Mouse (Mus musculus): ENCODE measurements around the gene Atp5j.

Gene Atp5j

DNA sequence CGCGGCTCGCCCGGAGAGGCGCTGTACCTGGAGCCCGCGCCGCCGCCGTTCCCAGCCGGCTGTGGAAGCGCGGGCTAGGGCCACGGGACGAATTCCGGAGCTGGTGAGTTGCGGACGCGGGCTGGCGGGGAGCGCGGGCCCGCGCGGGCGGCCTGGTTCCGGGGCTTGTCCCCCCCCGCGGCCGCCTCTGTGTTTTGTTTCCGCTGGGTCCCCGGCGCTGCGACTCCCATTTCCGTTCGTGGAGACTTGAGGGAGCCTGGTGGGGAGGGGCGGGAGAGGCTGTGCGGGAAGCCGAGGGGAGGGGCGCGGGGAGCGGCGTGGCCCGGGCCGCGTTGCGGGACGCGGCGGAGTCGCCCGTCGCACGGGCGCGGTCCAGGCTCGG is at the start of gene Atp5j:
TSS of gene Atp5j (minus strand) at position 185 of the 382 bp plus-strand sequence.
- DNase-seq (ENCODE audit: low spot score) = peak; percentile 89

- DNase-seq (ENCODE audit: low spot score) = no peak
These were observed 49.1 kb upstream of the Atp5j start for GRCm38 (mm10) chr16:84884572-84884971.

DNA sequence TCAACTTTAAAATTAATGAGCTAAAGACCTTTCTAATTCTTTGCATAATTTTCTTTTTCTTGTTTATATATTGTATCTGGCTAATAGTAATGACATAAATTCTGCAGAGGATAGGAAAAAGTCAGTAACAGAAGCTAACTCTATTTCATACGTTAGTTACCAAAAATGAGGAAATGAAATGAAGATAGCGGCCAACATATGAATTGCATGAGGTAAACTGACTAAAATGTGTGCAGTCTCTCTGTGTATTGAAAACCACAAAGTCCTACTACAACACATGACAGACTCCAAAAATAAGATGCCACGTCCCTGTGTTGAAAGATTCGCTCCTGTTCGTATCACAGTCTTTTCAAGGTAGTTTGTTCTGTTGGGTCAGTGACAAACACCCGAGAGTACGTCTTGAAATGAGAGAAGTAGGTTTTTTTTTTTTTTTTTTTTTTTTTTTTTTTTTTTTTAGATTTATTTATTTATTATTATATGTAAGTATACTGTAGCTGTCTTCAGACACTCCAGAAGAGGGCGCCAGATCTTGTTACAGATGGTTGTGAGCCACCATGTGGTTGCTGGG is 46.4 kb upstream of the Atp5j start:
- no peak for DNase-seq (ENCODE audit: low spot score)

GRCm38 (mm10) chr16:84881168-84881567 is 45.7 kb upstream of the Atp5j start:
- DNase-seq (ENCODE audit: low spot score) = no peak

DNA sequence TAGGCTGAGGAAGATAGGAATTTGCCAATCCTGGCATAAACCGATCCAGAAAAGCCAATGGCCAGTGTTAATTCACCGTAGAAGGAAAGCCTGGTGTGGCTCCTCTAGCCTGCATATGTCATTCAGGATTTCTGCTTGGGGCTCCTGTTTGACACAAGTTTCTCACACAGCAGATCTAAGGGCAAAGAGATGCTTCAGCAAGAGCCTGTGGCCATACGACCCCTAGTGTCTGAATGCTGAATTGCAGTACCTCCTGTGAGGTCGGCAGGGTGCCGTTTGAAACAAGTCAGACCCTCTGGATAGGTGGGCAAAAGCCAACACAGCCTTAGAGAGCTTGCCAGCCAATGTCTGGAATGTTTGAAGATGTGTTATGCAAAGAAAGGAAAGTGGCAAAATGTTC is 43.7 kb upstream of the Atp5j start:
- peak; percentile 79 for DNase-seq (ENCODE audit: low spot score)

DNA sequence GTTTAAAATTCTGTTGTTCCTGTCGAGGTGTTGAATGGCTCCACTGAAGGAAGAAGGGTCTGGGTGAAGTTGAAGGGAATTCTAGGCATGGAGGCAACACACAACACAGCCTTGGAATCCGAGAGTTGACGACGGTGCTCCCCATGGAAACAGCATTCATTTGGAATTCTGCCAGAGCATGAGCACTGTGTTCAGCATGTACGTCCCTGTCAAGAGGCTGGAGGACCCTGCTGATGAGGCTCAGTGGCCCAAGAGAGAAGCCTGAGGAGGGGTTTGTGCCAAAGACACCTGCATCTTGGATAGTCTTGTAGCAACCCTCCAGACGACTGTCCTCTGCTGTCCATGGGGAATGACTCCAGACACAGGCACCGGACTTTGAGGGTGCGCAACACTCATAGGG is 40.7 kb upstream of the Atp5j start:
- no peak for DNase-seq (ENCODE audit: low spot score)

GRCm38 (mm10) chr16:84875718-84876035 is 40.3 kb upstream of the Atp5j start:
- DNase-seq (ENCODE audit: low spot score) = no peak

DNA sequence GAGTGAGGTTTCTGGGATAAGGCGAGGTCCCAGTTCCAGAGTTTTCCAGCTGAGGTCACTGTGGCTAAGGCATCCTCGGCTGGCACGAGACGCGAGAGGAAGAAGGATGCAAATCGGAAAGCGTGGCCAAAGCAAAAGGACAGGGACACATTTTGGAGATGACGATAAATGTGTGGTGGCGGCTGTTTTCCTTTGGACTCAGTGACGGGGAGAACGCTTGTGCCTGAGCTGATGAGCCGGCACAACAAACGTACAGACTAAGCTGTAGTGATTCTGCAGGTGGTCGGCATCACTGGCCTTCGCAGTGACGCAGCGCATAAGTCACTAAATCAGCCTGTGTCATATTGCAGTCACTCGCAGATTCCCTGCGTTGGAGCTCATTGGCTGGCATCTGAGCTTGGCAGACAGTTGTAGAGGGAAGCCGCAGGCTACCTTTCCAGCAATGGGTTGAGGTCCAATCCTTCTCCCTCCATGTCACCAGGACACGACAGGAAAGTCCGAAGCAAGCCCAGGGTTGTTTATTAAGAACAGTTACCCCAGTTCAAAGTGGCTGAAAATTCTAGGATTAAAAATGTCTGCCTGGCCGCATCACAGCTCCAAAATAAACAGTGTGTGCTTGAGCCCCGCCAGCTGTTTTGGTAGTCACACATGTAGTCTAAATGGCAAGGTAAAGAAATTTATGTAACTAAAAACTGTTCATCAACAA is 39.7 kb upstream of the Atp5j start:
- no peak for DNase-seq (ENCODE audit: low spot score)

DNA sequence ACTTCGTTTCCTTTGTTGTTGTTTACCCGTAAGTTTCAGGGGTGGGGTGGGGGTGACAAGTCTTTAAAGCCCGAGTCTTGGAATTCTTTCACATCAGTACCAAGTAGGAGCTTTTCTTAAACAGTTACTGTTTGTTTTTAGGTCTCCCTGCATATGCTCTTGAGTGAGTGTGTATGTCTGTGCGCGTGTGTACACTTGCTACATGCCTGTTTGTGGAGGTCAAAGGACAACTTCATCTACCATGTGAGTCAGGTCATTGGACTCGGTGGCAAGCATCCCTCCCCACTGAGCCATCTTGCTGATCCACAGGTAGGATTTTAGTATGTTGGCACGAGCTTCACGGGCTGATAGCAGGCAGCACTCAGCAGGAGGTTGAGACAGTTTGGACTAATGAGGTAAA is 38.4 kb upstream of the Atp5j start:
- DNase-seq (ENCODE audit: low spot score) = no peak

DNA sequence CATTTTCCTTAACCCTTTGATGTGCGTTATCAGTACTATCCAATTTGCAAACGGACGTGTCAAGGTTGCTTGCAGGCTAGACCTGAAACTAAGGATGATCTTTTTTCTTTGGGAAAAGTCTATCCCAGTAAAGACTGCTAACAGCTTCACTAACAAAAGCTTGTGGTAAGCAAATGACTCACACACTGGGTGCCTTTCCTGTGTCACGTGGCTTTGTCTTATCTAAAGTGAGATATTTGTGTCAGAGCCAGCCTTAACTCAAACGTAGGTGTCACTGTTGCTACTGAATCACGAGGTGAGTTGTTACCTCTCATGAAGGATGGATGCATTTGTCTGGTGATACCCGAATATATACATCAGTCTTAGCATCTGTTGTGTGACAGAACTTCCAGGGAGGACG is 29.2 kb upstream of the Atp5j start:
- DNase-seq (ENCODE audit: low spot score) = no peak

- DNase-seq (ENCODE audit: low spot score) = no peak
These were observed 18.1 kb upstream of the Atp5j start for GRCm38 (mm10) chr16:84853492-84853891.

- no peak for DNase-seq (ENCODE audit: low spot score)
These were observed 3.2 kb upstream of the Atp5j start for GRCm38 (mm10) chr16:84838576-84838975.

DNA sequence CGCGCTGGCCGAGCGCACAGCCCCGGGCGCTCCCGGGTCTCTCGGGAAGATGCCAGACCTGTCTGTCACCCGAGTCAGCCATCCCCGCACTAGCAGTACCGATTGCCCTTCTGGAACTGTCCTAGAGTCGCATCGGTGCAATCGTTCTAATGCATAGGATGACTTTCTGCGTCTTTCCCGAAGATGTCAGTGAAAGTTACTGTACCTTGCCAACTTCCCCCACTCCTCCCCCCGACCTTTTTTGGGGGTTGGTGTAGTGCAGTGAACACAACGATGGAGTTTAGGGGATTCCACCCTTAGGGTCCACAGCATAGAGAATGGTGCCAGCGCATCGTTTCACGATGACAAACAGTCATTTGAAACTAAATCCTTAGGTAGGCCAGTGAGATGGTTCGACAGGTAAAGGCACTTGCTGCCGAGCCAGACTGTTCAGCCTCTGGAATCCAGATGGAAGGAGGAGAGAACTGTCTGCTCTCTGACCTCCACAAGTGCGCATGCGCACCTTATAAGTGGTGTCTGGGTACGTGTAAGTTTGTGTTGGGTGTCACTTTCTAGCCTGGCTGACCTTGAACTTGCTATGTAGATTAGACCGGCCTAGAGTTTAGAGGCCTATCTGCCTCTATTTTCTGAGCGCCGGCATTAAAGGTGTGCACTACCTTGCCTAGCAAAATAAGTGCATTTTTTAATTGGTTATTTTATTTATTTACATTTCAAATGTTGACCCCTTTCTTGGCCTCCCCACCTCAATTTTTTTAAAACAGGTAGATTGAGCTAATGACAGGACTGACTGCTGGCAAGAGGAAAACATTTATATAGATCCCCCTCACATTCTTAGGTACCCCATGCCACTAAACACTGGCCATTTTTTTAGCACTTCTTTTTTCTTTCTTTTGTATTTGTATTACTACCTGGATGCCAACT is 658 bp upstream of the Atp5j start:
- peak; percentile 60 for DNase-seq (ENCODE audit: low spot score)

- DNase-seq (ENCODE audit: low spot score) = peak; percentile 89
These were observed 532 bp downstream of the Atp5j start, which contains the start of gene Gabpa for GRCm38 (mm10) chr16:84834745-84835440. Gene Gabpa (plus strand): TSS chr16:84834925.

DNA sequence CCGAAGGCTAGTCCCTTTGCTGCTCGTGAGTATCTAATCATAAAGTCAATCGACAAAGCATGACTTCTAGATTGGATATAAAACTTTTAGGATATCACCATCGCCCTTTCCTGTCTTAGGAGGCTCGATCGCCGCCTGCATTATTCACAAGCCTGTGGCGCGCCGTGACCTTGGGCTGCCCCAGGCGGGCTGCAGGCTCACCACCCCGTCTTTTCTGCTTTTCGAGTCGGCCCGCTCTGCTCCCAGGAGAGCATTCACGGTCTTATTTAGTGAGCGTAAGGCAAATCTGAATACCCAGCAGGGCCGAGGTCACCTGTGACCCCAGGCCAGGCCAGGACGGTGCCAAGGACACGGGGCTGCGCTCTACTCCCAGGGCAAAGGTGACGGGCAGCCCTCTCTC is 1.1 kb downstream of the Atp5j start:
- DNase-seq (ENCODE audit: low spot score) = no peak

DNA sequence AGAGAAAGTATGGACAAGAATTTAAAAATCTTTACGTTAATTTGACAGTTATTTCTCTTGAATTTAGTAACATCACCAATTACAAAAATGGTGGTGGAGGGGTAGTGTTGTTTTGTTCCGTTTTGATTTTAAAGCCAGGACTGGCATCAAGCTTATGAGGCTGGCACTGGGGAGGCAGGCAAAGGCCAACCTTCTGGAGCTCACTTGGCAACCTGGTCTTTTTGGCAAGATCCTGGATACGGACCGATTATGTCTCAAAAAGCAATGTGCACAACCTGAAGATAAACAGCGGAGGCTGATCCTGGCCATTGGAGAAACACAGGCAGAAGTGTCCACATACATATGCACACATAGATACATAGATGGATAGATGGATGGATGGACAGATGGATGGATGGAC is 2.7 kb downstream of the Atp5j start:
- DNase-seq (ENCODE audit: low spot score) = no peak

- DNase-seq (ENCODE audit: low spot score) = no peak
These were observed 3.7 kb downstream of the Atp5j start for GRCm38 (mm10) chr16:84831696-84832095.

GRCm38 (mm10) chr16:84825009-84825408 is 10.4 kb downstream of the Atp5j start:
- peak; percentile 44 for DNase-seq (ENCODE audit: low spot score)

DNA sequence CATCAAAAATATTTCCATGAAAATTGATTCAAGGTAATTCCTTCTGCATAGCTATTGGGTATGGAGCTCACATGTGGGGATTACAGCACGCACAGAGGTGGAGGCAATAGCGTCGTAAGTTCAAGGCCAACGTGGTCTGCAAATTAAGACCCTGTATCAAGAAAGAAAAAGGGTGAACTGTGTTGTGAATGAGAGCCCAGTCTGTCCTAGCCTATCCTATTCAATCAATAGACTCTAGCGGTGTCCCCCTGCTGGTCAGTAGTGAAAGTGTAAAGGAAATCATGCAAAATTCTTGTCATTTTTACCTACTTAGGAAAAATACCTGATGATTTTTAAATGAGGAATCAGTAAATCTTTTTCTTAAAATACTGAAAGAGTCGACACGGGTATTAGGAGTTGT is 18.0 kb downstream of the Atp5j start:
- DNase-seq (ENCODE audit: low spot score) = peak; percentile 51

GRCm38 (mm10) chr16:84814511-84814910 is 20.9 kb downstream of the Atp5j start:
- no peak for DNase-seq (ENCODE audit: low spot score)

- DNase-seq (ENCODE audit: low spot score) = no peak
These were observed 21.6 kb downstream of the Atp5j start for GRCm38 (mm10) chr16:84813852-84814251.

- DNase-seq (ENCODE audit: low spot score) = no peak
These were observed 25.2 kb downstream of the Atp5j start for GRCm38 (mm10) chr16:84810254-84810653.

Data from testis, postnatal 10 days (tissue).